Mouse (Mus musculus) adrenal gland, adult 8-10 months (tissue): Measurements from ENCODE around the gene Capn8. TPM values are rescaled to one million over a fixed set of nuclear protein-coding genes. Genes with fewer than 3 reads are reported as not detected.
"Not testable (repeated sequence)": the region's sequence is repeated elsewhere in the genome, so short reads cannot be mapped to it uniquely, and the experiment has no call there.

Experiments used
- DNase-seq: peaks from one replicate; pipeline ENCODE4 v3.0.0; 2022
- total RNA-seq, 4 experiments: library from RNA; stranded (reverse); gene quantifications; 2 replicates each; pipeline ENCODE4 v1.2.4; 2022

The Capn8 gene
- total RNA-seq, 4 experiments from 2014 or later: 0.16 to 0.59 (median 0.19) TPM

GRCm38 (mm10) chr1:182618200-182618947 is 53.6 kb downstream of the Capn8 start:
- no peak for DNase-seq

GRCm38 (mm10) chr1:182620470-182620869 is 55.7 kb downstream of the Capn8 start:
- DNase-seq: no peak

GRCm38 (mm10) chr1:182621256-182621655 is 56.4 kb downstream of the Capn8 start:
- peak; percentile 25 for DNase-seq

- no peak for DNase-seq
These were observed 61.4 kb downstream of the Capn8 start for GRCm38 (mm10) chr1:182626197-182626596.

- DNase-seq: no peak
These were observed 64.4 kb downstream of the Capn8 start for GRCm38 (mm10) chr1:182629228-182629627.

DNA sequence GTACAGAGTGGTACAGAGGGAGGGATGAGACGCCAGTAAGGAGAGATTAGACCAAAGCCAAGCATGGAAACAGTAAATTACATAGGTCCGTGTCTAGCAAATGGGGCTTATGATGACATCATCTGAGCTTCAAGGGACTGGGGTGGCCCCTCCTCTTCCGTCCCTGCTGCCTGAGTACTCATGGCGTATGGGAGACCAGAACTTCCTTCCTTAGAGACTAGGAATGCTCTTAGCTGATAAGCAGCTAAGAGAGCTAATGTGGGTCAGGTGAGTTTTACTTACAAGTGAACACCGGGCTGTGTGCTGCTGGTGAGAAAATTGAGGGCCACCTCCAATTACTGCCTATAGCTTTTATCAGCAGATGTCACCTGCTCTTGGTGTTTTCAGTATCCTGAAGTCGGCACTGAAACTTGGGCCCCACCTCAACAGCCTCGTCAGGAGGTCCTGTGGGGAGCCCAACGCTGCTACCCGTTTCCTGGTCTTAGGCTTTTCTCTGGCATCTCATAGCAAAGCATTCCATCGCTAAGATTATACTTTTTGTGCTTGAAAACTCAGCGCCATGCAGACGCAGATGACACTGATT is 69.0 kb downstream of the Capn8 start:
- no peak for DNase-seq

DNA sequence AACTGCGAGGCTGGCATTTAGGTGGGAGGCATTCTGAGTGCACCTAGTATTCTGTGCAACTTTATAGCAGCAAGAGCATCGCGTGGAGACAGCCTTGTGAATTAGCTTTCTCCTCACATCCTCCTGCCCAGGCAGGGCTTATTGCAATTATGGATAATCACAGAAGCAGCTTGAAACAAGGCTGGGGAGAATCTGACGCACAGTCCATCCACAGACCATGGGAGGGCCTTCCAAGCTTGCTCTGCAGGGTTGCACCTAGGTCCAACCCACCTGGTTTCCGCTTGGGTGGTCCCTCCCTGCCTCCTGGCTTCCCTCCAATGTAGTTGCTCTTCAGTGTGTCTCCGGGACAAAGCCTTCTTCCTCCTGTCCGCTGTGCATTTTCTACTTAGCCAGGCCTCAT is 74.2 kb downstream of the Capn8 start:
- DNase-seq: no peak

- DNase-seq: no peak
These were observed 74.6 kb downstream of the Capn8 start for GRCm38 (mm10) chr1:182639456-182639855.

GRCm38 (mm10) chr1:182640094-182640493 is 75.3 kb downstream of the Capn8 start:
- DNase-seq: no peak

DNA sequence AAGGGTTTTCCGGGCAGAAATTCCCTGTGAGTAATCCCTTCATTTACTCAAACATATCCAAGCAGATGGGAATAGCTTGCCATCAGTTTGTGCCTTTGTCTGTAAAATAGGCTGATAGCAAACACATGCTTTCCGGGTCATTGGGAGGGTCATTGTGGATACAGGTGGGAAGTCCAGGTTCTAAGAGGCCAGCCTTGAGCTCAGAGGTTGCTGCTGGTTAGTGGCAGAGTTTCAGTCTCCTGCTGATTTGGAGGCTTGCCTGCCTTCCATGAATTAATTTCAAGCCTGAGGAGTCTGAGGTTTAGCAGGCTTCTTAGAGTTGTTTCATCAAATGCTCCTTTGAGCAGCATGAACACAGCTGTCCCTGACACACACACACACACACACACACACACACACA is 78.0 kb downstream of the Capn8 start:
- no peak for DNase-seq

- DNase-seq: not testable (repeated sequence)
These were observed 79.6 kb downstream of the Capn8 start for GRCm38 (mm10) chr1:182644418-182644817.

GRCm38 (mm10) chr1:182645211-182645668 is 80.4 kb downstream of the Capn8 start:
- DNase-seq: no peak

- DNase-seq: no peak
These were observed 82.0 kb downstream of the Capn8 start for GRCm38 (mm10) chr1:182646796-182647195.

- DNase-seq: peak; percentile 27
These were observed 93.0 kb downstream of the Capn8 start for GRCm38 (mm10) chr1:182657760-182658159.

- DNase-seq: no peak
These were observed 95.6 kb downstream of the Capn8 start for GRCm38 (mm10) chr1:182660365-182660764.

DNA sequence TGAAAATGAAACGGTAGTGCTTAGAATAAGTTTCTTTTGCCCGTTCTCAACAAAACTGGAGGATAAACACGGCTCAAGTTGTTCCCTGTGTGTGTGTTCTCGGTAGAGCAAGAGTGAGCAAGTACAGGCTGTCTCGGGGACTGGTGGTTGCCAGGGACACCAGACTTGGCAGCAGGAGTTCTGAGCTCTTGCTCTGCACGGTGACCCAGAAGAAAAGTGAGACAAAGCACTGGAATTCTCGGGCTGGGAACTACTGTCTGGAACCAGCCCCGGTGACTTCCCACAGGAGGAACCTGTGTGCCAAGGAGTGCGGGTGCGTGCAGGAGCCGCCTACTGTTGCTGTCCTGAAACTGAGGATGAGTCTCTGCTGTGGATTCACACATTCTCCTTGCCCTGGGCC is 98.9 kb downstream of the Capn8 start:
- no peak for DNase-seq

DNA sequence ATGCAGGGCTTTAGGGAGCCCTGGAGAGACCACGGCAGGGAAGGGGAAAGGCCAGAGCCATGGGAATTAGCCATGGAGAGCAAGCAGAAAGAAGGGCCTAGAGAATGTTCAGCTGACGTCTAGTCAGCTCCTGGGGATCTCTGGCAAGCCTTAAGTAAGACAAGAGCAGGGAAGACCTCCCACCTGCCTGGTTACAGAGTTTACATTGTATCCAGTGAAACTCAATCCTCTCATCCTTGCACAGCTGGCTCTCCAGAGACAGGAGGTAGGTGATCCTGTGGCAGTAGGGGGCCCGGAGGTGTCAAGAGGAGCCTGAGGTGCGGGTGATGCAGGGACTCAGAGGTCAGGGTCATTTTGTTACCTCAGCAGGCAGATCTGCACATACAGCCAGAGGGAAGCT is 100.0 kb downstream of the Capn8 start:
- no peak for DNase-seq

DNA sequence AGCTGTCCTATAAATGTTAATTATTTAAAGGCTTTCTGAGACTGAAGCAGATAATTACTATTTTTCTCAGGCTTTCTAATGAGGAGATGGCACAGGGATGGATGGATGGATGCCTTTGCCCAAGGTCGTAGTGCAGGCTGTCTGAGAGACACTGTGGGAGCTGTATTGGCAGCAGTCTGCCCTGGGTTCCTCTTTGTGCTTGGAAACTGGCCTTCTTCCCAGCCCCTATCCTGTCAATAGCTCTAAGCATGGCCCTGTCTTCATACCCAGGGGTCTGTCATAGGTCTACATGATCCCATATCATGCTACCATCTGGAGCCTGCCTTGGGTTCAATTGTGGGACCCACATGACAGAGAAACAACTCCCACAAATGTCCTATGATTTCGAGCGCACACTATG is 102.5 kb downstream of the Capn8 start:
- DNase-seq: no peak

GRCm38 (mm10) chr1:182669741-182670140 is 104.9 kb downstream of the Capn8 start:
- no peak for DNase-seq

DNA sequence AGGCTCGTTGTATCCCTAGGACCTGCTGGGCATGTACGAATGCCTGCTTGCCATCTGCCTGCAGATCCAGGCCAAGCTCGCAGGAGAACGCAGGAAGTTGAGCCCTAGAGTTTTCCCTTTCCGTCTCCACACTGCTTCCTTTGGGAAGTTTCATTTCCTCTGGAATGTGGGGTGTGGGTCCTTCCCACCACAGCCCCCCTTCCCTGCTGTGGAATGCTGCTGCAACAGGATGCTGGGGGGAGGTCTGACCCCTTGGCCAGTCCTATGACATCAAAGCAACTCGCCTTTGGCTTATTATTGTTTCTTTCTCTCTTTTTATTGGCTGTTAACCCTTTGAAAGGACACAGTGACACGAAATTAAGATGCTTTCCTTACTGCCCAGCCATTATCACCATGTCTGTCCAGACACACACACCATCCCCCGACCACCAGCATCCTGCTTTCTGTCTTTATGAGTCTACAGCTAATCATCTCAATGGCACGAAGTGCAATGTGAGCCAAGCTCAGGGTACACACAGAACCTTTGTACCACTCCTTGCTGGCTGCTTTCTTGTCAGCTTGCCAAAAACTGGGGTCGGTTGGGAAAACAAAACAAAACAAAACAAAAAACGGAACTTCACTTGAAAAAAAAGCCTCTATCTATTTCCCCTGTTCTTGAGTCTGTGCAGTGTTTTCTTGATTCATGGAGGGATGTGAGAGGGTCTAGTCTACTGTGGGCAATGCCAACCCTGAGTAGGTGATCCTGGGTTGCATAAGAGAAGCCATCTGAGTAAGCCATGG is 105.9 kb downstream of the Capn8 start:
- no peak for DNase-seq

DNA sequence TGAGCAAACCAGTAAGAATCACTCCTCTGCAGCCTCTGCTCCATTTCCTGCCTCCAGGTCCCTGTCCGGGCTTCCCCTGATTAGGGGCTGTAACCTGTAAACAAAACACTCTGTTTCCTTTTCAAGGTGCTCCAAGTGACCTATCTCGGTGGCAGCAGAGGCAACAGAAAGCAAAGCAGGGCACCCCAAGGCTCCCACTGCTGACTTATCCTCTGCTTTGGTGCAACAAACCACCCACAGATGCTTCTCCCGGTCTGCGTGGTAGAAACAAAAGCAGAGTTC is 106.5 kb downstream of the Capn8 start:
- no peak for DNase-seq

- no peak for DNase-seq
These were observed 110.5 kb downstream of the Capn8 start for GRCm38 (mm10) chr1:182675346-182675745.

DNA sequence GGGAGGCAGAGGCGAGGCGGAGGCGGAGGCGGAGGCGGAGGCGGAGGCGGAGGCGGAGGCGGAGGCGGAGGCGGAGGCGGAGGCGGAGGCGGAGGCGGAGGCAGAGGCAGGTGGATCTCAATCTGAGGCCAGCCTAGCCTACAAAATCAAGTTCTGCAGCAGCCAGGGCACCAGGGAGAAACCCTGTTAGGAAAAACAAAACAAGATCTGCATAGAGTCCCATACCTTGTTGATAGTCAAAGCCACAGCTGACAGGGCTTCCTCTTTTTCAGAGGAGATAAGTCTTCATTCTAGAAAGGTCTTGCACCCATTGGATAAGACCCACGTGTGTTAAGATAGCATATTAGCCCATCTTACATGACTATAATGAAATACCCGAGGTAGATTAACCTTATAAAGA is 113.3 kb downstream of the Capn8 start:
- no peak for DNase-seq

DNA sequence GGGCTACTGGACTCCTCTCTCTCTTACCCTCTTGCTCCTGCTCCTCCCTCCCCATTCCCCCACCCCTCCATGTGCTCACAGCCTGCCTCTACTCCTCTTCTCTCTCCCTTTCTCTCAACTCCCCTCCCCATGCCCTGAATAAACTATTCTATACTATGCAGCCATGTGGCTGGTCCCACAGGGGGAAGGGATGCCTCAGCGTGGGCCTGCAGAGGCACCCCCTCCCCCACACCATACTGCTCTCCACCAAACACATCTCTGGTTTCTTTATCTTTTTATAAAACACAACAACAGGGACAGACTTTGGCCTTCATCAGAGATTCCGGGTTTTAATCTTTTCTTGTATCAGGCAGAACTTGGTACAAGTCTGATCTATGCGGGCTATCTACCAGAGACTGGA is 114.4 kb downstream of the Capn8 start:
- DNase-seq: no peak
